Mouse (Mus musculus): ENCODE data around the gene Dph1. TPM values are rescaled to one million over a fixed set of nuclear protein-coding genes. Genes with fewer than 3 reads are reported as not detected.

Dph1 gene
- total RNA-seq (2021), result 1 to 10 TPM; 8.7 to 9.8 TPM
- long read RNA-seq, experiment 1, partial matches to known transcripts, result 0 of 5 reads
- long read RNA-seq, experiment 1, other reads (novel, unspliced or antisense), result 1 of 5 reads
- long read RNA-seq, experiment 2, transcript Dph1-201 (13 exons, 2,139 nt), result major isoform, 5 of 5 reads
- long read RNA-seq, experiment 2, partial matches to known transcripts, result 0 of 5 reads
- long read RNA-seq, experiment 2, other reads (novel, unspliced or antisense), result 0 of 5 reads

GRCm38 (mm10) chr11:75190905-75191441 lies at the start of gene Dph1:
Gene Dph1 (minus strand): TSS chr11:75191241.
- DNase-seq, result no peak

- DNase-seq, result peak; percentile 69 to 82
Observed at GRCm38 (mm10) chr11:75240158-75240934, 49.3 kb upstream of the Dph1 start.

GRCm38 (mm10) chr11:75234745-75235144 lies 43.7 kb upstream of the Dph1 start:
- no peak for DNase-seq

GRCm38 (mm10) chr11:75232434-75232833 lies 41.4 kb upstream of the Dph1 start:
- no peak for DNase-seq

- peak; percentile 63 to 81 for DNase-seq
Observed at GRCm38 (mm10) chr11:75231756-75232155, 40.7 kb upstream of the Dph1 start.

GRCm38 (mm10) chr11:75230272-75230760 lies 39.3 kb upstream of the Dph1 start:
- DNase-seq, result no peak

GRCm38 (mm10) chr11:75229289-75229688 lies 38.2 kb upstream of the Dph1 start:
- no peak for DNase-seq

- no peak for DNase-seq
Observed at GRCm38 (mm10) chr11:75227632-75228031, 36.6 kb upstream of the Dph1 start.

- DNase-seq, result no peak
Observed at GRCm38 (mm10) chr11:75224835-75225234, 33.8 kb upstream of the Dph1 start.

- no peak for DNase-seq
Observed at GRCm38 (mm10) chr11:75224062-75224461, 33.0 kb upstream of the Dph1 start.

- DNase-seq, result no peak
Observed at GRCm38 (mm10) chr11:75220517-75221145, 29.6 kb upstream of the Dph1 start.

GRCm38 (mm10) chr11:75220115-75220514 lies 29.1 kb upstream of the Dph1 start:
- peak; percentile 55 to 56 for DNase-seq

GRCm38 (mm10) chr11:75214081-75214950 lies 23.3 kb upstream of the Dph1 start:
- no peak for DNase-seq

- peak; percentile 25 to 56 for DNase-seq
Observed at GRCm38 (mm10) chr11:75213372-75214080, 22.5 kb upstream of the Dph1 start.

GRCm38 (mm10) chr11:75212876-75213275 lies 21.8 kb upstream of the Dph1 start:
- DNase-seq, result peak; percentile 32 to 39

GRCm38 (mm10) chr11:75212031-75212667 lies 21.1 kb upstream of the Dph1 start:
- DNase-seq, result peak; percentile 54 to 66

- no peak for DNase-seq
Observed at GRCm38 (mm10) chr11:75210755-75211154, 19.7 kb upstream of the Dph1 start.

GRCm38 (mm10) chr11:75210093-75210492 lies 19.1 kb upstream of the Dph1 start:
- no peak for DNase-seq

- no peak for DNase-seq
Observed at GRCm38 (mm10) chr11:75209363-75209762, 18.3 kb upstream of the Dph1 start.

GRCm38 (mm10) chr11:75206347-75206746 lies 15.3 kb upstream of the Dph1 start:
- DNase-seq, result no peak

- no peak for DNase-seq
Observed at GRCm38 (mm10) chr11:75204472-75204871, 13.4 kb upstream of the Dph1 start.

All from heart, adult 18-20 months (tissue).